Mouse (Mus musculus) thymus, adult 18-20 months (tissue): ENCODE results near the gene Epha1.

ENCODE experiments used
- DNase-seq, 2 experiments: peaks; one replicate each; pipeline ENCODE4 v3.0.0; 2022; ENCODE audit warnings: mixed read lengths in 2 of 2

Gene Epha1

GRCm38 (mm10) chr6:42353180-42353579, 19.9 kb downstream of the Epha1 start:
- DNase-seq = no peak

- no peak for DNase-seq
Measured at GRCm38 (mm10) chr6:42352486-42352846, 20.6 kb downstream of the Epha1 start.

GRCm38 (mm10) chr6:42351776-42352485, 21.1 kb downstream of the Epha1 start:
- DNase-seq = no peak

GRCm38 (mm10) chr6:42350968-42351775, 21.9 kb downstream of the Epha1 start:
- DNase-seq = no peak

- peak; percentile 51 to 52 for DNase-seq
Measured at GRCm38 (mm10) chr6:42350021-42350967, 22.8 kb downstream of the Epha1 start.

- DNase-seq = peak; percentile 86 to 87
Measured at GRCm38 (mm10) chr6:42349426-42350020, 23.5 kb downstream of the Epha1 start, which contains the start of gene Zyx. Gene Zyx (plus strand): TSS chr6:42349630.

GRCm38 (mm10) chr6:42349006-42349425, 24.1 kb downstream of the Epha1 start:
- DNase-seq = peak; percentile 68 to 73

- no peak for DNase-seq
Measured at GRCm38 (mm10) chr6:42348281-42349005, 24.6 kb downstream of the Epha1 start.

GRCm38 (mm10) chr6:42344255-42344654, 28.8 kb downstream of the Epha1 start:
- DNase-seq = no peak

- peak; percentile 55 to 72 for DNase-seq
Measured at GRCm38 (mm10) chr6:42343361-42344120, 29.5 kb downstream of the Epha1 start.

- no peak for DNase-seq
Measured at GRCm38 (mm10) chr6:42342171-42342570, 30.9 kb downstream of the Epha1 start.

- no peak for DNase-seq
Measured at GRCm38 (mm10) chr6:42339981-42340380, 33.1 kb downstream of the Epha1 start.

GRCm38 (mm10) chr6:42339189-42339588, 33.9 kb downstream of the Epha1 start:
- no peak for DNase-seq

GRCm38 (mm10) chr6:42330946-42331345, 42.1 kb downstream of the Epha1 start:
- DNase-seq = no peak

GRCm38 (mm10) chr6:42330216-42330615, 42.9 kb downstream of the Epha1 start:
- DNase-seq = no peak

GRCm38 (mm10) chr6:42328757-42329156, 44.3 kb downstream of the Epha1 start:
- no peak for DNase-seq

- DNase-seq = no peak
Measured at GRCm38 (mm10) chr6:42326509-42326908, 46.6 kb downstream of the Epha1 start.

- DNase-seq = peak; percentile 38 to 60
Measured at GRCm38 (mm10) chr6:42325268-42325609, 47.8 kb downstream of the Epha1 start.

- DNase-seq = peak; percentile 34 to 37
Measured at GRCm38 (mm10) chr6:42324482-42325267, 48.4 kb downstream of the Epha1 start, which contains the start of gene Fam131b. Gene Fam131b (minus strand): TSS chr6:42324643.

GRCm38 (mm10) chr6:42324067-42324481, 49.0 kb downstream of the Epha1 start:
- DNase-seq = peak in 1 of 2 experiments; percentile 13
